Mouse (Mus musculus) bone marrow macrophage, adult 2 months (primary cell): ENCODE measurements around the gene Wfdc16.
A peak's percentile ranks its signal among the peaks of the same experiment; 100 is the strongest.

Experiments
- CTCF ChIP-seq: IDR thresholded peaks from 2 replicates; pipeline ENCODE4 v1.5.1; 2012; ENCODE audit warnings: low read depth, mild to moderate bottlenecking, low read length, moderate library complexity
- POLR2A ChIP-seq: IDR thresholded peaks from 2 replicates; pipeline ENCODE4 v1.6.1; 2012; ENCODE audit warnings: mild to moderate bottlenecking, low read depth, low read length, borderline replicate concordance

GRCm38 (mm10) chr2:164678848-164679625 lies 40.4 kb upstream of the Wfdc16 start:
- TF ChIP-seq CTCF = peak; percentile 59; the same call in 1 of the 2 replicates
- no peak for TF ChIP-seq POLR2A
